Mouse (Mus musculus): ENCODE measurements around the gene Emc9. TPM values are rescaled to one million over a fixed set of nuclear protein-coding genes. Genes with fewer than 3 reads are reported as not detected.

The Emc9 gene
- total RNA-seq, 4 experiments from 2014 or later, result 30.6 to 41.6 (median 37.6) TPM

DNA sequence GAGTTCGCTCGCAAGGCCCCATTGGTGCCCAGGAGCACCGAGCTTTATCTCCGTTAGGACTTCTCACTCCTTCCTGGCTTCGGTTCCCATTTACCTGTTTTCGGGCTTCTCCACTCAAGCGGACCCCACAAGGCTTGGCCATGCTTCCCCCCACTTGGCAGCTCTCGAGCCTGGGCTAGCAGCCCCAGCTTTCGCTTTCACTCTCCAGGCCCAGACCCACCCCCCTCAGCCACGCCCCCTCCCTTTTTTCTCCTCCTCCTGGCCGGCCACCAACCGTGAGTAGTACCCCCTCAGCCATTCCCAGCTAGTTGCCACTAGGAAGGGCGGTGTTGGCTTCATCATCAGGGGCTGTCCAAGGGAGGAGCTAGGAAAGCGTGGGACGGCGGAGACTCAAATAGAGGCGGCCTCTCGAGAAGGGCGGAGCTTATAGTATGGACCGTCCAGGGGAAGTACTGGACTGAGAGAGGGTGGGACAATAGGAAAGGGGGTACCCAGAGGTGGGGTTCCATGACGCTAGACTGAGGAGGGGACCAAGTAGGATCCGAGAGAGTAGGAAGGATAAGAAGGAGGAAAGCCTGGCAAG lies 5.7 kb upstream of the Emc9 start, which contains the start of gene Psme2:
Psme2 (minus strand) TSS at position 366 of the 583 bp plus-strand sequence.
- peak; percentile 89 to 94 for DNase-seq (ENCODE audit: low spot score in 2 of 2)

DNA sequence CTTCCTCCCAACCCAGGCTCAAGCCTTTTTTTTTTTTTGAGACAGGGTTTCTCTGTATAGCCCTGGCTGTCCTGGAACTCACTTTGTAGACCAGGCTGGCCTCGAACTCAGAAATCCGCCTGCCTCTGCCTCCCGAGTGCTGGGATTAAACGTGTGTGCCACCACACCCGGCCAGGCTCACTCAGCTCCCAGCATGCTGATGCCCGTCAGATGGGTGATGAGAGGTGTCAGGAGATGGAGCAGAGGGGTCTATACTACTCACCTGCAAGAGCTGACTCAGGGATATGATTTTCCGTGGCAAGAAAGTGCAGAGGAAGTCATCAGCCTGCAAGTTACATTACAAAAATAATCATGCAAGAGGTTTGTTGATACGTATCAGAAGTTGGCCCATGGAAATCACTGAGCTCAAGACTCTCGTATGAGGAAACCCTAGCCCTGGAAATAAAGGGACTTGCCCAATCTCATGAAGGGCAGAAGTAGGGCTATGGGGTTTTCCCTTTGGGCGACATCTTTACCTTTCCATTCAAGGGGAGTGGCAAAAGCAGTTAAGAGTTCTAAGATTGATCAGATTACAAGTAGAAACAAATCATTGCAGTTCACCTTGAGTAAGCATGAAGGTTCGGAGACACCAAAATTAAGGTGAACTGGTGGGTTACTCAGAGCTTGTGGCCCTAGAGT lies 4.8 kb upstream of the Emc9 start:
- DNase-seq (ENCODE audit: low spot score in 2 of 2), result no peak

DNA sequence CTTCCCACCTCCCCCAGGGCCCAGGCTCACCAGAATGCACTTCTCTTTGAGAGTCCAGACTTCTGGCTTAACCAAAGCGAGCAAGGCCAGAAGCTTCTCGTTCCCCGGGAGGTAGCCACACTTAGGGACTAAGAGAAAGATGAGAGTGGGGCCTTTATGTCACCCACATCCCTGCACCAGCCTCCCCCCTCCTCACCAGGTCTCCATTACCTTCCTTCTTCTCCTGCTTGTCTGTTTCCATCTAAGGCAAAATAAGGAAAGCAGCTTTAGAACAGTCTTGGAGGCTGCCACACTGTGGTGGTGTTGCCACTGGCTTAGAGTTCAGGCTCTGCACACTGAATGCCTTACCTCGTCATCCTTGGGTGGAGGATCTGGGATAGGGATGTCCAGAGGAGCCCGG lies 4.2 kb upstream of the Emc9 start:
- no peak for DNase-seq (ENCODE audit: low spot score in 2 of 2)

DNA sequence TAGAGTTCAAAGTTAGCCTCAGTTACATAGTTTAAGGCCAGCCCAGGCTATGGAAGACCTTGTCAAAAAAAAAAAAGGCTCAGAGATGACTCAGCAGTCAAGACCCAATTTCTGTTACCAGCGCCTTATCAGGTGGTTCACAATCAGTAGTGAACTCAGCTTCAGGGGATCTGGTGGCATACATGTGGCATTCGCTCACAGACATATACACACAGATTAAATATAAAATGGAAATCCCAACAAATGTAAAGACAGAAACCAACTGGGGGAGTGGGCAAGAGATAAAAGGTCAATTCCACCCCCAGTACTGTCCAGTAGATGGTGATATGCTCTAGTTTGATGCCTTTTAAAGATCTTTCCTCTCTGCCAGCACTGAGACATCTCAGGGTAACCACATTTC lies 1.0 kb upstream of the Emc9 start:
- DNase-seq (ENCODE audit: low spot score in 2 of 2), result no peak

DNA sequence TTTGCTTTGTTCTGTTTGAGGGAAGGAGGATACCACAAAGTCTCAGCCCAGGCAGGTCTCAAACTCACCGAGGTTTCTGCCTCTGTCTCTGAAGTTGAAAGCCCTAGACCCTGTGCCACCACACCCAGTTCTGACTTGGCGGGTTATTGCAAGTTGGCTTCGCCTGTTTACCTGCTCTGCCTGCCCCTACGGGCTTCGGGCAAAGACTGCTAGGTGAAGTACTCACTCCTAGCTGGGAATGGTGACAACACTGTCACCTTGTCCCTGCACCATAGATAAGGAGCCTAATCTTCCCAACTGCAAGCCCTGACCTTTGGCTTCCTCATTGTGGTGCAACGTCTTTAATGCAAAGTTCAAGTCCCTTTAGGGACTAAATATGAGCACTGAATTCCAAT lies 461 bp upstream of the Emc9 start:
- DNase-seq (ENCODE audit: low spot score in 2 of 2), result no peak

DNA sequence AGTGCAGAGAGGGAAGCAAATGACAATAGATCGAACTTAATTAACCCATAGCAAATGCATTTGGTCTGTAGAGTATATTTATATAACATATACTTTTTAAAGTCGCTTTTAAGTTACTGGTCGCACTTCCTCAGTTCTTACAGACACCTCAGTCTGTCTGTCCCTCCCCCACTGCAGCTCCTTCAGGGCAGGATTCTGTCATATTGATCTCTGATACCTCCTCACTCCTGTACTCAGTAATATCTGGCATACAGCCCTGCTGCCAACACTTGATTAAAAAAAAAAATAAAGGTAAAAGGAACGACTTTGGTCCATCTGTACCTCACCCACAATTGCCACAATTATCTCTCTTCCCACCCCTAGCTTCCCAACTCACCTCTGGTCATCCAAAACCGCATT lies 800 bp downstream of the Emc9 start:
- DNase-seq (ENCODE audit: low spot score in 2 of 2), result no peak

DNA sequence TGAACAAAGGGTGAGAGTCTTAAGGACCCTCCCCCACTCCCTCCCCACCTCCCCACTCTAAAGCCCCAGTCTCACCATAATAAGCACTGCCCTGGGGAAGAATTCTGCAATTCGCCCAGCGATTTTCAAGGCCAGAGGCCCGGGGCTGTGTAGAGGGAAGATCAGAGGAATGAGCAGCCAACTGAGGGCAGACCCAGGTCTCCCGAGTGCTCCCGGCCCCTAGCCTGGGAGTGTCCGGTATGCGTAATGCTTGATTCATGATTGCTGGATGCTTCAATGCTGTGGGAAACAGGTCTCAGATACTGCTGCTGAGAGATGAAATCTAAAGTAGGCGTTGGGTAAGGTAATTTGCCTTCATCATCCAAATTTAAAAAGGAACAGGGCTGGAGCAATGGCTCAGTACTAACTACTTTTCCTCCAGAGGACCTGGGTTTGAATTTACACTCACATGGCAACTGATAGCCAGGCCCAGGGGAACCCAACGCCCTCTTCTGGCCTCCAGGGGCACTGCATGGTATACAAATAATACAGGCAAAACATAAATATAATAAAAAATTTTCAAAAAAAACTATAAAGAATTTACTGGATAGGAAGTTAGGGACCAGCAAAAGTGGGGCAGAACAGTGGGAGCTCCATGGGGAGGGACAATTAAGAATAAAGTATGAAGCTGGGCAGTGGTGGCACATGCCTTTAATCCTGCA lies 3.0 kb downstream of the Emc9 start:
- DNase-seq (ENCODE audit: low spot score in 2 of 2), result no peak

DNA sequence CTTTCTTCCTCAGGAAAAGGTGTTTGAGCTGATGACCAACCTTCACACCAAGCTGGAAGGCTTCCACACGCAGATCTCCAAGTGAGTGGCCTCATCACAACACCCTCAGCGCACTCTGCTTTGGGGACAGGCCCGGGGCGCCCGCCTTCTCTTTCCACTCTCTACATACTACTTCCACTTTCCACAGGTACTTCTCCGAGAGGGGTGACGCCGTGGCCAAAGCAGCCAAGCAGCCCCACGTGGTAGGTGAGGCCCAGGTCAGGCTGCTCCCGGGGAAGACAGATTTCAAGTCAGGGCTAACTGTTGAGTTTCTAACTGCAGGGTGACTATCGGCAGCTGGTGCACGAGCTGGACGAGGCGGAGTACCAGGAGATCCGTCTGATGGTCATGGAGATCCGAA lies 4.4 kb downstream of the Emc9 start:
- DNase-seq (ENCODE audit: low spot score in 2 of 2), result no peak

DNA sequence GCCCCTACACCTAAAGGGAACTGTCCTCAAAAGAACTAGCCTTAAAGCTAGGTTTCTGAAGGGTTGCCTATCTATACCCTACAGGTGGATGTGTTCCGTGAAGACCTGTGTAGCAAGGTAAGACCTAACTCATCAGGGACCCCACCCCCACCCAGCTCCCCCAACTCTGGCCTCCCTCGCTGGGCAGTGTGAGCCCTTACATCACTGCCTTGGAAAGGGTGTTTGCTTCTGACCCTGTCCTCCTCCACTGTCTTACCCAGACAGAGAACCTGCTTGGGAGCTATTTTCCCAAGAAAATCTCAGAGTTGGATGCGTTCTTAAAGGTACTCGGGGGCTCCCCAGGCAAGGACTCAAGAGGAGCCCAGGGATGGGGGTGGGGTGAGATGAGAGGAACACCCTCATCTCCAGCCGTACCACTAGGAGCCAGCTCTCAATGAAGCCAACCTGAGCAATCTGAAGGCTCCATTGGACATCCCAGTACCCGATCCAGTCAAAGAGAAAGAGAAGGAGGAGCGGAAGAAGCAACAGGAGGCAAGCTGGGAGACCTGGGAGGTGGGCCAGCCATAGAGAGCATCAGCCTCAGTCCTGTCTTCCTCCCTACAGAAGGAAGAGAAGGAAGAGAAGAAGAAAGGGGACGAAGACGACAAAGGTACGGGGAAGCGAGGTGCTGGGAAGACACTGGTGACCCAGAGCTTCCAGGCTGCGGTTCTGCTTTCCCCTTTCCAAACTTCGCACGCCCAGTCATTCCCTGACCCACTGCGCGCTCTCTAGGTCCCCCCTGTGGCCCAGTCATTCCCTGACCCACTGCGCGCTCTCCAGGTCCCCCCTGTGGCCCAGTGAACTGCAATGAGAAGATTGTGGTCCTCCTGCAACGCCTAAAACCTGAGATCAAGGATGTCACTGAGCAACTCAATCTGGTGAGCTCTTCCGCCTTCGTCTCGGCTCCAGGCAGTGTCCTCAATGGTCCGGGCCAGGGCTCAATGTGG lies 5.3 kb downstream of the Emc9 start:
- DNase-seq (ENCODE audit: low spot score in 2 of 2), result no peak

DNA sequence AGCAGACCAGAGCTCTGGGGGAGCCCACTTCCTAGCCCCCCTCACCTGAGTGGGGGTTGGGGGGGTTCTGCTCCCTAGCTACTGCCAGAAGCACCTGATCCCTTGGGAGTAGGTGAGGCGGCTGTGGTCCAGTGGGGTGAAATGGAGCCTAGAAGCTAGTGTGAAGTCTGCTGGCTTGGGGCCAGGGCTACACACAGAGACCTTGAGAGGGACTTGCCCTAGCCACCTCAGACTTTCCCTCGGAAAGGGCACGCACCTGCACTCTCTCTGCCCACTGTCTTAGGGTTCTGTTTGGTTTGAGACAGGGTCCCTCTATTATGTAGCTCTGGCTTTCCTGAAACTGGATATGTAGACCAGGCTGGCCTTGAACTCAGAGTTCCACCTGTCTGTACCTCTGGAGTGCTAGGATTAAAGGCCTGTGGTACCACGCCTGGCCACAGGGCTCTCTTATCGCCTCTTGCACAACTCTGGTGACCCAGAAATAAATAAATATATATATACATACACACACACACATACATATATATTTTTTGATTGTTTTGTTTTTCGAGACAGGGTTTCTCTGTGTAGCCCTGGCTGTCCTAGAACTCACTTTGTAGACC lies 6.3 kb downstream of the Emc9 start:
- peak; percentile 59 to 80 for DNase-seq (ENCODE audit: low spot score in 2 of 2)

DNA sequence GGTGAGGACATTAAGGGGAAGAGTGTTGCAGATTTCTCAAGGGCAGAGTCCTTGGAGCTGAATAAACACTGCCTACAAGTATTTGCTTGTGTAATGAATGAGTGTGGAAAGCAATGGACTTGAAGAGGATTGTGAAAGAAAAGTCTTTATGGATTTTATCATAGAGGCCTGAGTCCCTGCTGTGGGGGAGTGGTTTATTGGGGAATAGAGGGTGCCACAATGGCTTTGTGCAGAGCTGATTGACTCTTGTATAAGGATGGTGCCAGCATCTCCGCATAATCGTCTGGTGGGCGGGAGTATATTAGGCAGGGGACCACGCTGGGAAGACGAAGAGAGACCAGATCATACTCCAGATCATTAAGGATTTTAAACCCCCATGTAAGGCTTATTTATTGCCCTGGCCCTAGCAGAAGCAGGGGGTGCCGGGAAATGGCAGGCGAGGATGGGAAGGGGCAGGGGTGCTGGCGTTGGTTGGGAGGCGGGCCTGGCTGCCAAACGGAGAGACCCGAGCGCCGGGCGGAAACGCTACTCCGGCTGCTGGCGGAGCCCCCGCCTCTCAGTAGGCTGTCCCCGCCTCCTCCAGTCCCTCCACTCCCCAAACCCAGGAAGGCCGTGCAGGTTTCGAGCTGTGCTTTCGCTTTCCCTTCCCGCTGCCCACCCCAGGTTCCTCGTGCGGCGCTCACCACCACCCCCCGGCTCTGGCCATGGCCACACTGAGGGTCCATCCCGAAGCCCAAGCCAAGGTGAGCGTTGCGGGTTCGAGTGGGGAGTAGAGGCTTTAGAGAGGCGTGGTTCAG lies 7.0 kb downstream of the Emc9 start, which contains the start of gene Psme1:
Psme1 (plus strand) TSS at position 253 of the 797 bp plus-strand sequence.
- DNase-seq (ENCODE audit: low spot score in 2 of 2), result peak; percentile 64 to 66

DNA sequence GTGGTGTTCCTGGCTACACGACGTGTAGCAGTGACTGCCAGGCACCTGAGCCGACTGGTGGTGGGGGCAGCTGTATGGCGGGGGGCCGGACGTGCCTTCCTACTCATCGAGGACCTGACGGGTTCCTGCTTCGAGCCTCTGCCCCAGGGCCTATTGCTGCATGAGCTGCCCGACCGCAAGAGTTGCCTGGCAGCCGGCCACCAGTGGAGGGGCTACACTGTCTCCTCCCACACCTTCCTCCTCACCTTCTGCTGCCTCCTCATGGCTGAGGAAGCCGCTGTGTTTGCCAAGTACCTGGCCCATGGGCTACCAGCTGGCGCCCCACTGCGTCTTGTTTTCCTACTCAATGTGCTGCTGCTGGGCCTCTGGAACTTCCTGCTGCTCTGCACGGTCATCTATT lies 8.7 kb downstream of the Emc9 start:
- DNase-seq (ENCODE audit: low spot score in 2 of 2), result peak; percentile 30 to 57

DNA sequence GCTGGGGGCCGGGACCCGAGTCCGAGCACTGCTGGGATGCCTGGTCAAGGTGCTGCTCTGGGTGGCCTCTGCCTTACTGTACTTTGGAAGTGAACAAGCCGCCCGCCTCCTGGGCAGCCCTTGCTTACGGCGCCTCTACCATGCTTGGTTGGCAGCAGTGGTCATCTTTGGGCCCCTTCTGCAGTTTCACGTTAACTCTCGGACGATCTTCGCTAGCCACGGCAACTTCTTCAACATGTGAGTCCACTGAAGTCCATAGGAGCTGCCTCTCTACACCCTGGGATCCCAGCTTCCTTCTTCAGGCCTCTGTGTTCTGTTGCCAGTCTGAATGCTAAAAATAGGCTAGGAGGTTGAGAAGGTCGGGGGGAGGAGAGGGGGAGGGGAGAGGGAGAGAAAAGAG lies 9.4 kb downstream of the Emc9 start:
- no peak for DNase-seq (ENCODE audit: low spot score in 2 of 2)

DNA sequence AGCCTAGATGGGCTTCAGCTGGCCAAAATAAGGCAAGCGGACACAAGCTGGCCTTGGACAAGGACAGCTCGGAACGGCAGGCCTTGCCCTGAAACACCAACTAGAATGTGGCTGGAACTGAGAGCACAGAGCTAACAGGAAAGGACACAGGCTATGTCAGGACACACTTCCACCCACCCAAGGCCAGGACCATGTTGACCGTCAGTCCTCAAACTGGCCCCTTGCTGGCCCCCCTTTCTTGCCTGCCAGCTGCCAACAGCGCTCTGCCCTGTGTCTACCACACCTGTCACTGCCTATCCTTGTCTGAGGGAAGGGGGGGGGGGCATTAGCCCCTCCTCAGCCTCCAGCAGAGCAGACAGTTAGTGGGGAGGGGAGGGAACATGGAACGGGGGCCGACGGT lies 9.8 kb downstream of the Emc9 start, which contains the start of gene Fitm1:
Fitm1 (plus strand) TSS at position 316 of the 400 bp plus-strand sequence.
- DNase-seq (ENCODE audit: low spot score in 2 of 2), result peak; percentile 61 to 83

DNA sequence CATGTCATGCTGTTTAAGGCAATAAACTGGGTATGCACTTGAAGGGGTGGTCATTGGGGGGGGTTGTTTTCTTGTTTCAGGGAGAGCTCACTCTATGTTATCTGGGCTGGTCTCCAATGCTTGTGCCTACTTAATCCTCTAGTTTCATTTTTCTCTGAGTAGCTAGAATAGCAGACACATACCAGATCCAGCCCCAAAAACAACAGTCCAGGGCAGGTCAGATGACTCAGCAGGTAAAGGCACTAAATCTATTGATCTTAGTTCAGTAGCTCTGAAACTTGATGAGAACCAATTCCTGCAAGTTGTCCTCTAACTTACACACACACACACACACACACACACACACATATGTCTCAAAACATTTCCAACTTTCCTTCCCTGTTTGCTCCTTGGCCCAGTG lies 13.3 kb downstream of the Emc9 start:
- DNase-seq (ENCODE audit: low spot score in 2 of 2), result no peak

DNA sequence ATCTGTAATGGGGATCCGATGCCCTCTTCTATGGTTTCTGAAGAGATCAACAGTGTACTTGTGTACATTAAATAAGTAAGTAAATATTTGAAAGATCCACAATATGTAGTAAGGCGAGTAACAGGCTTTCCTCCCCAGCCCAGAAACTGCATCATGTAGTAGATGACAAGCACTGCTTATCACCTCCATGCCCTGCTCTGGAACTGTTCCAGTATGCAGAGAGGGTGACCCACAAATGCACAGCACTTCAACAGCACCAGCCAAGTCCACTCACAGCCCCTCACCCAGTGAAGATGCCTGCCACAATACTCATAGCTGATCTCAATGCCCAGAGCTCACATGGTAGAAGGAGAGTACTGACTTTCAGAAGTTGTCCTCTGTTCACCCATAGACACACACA lies 14.5 kb downstream of the Emc9 start:
- DNase-seq (ENCODE audit: low spot score in 2 of 2), result no peak

DNA sequence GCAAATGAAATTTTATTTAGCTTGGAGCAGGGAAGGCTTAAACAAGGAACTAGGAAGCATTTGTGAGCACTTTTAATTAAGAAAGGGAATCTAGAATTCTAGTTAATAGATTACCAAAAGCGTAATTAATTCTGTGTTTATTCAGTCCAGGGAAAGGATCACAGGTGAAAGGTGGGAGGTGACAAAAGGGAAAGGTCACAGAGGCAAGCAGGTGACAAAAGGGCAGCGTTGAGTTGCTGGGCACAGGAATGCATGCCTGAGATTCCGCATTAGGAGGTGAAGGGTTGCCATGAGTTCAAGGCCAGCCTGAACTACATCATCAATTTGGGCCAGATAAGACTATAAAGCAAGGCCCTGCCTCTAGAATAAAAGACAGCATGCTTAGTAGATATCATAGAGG lies 17.6 kb downstream of the Emc9 start:
- no peak for DNase-seq (ENCODE audit: low spot score in 2 of 2)

DNA sequence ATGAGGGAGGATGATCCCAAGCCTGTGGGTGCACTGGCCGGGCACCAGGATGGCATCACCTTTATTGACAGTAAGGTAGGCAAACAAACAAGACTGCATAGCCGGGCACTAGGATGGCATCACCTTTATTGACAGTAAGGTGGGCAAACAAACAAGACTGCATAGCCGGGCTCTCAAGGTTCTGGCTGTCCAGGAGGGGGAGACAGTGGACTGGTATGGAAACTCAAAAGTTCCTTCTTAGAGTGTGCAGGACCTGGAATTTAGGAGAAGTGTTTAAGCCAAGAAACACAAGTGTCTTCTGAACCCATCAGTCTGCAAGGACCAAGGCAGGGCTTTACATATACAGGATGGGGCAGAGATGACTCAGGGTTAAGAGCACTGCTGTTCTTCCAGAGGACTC lies 19.4 kb downstream of the Emc9 start:
- no peak for DNase-seq (ENCODE audit: low spot score in 2 of 2)

DNA sequence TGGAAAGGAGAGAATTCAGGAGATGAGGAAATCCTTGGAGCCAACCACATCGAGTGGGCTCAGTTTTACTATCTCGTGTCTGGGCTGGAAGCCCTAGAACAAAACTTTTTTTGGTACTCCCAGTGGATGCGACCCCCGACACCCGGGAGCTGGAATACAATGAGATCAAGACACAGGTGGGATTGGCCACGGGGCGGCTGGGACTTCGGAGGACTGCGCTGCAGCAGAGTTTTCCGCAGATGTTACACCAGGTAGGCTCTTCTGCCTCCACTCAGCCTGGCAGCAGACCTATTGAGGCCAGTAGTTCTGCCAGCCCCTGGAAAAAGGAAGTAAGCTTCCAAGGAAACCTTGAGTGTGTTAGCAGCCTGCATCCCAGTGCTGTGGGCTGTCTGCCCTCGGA lies 21.9 kb downstream of the Emc9 start:
- DNase-seq (ENCODE audit: low spot score in 2 of 2), result no peak

DNA sequence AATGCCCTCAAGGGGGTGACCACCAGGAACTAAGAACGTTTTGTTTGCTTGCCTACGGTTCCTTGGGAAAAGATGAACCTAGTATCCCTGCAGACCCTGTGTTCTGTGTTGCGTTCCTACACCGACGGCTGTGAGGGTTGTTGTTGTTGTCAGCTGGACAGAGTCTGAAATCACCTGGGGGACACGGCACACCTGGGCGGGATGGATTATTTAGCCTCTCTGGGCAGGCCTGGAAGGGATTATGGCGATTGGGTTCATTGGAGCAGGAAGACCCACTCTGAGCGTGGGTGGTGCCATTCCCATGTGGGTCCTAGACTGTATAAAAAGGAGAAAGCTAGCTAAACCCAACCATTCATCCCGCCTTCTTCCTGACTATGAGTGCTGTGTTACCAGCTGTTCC lies 23.2 kb downstream of the Emc9 start:
- no peak for DNase-seq (ENCODE audit: low spot score in 2 of 2)

Data from gastrocnemius, adult 8-10 months (tissue).